25 mouse cellular contexts compared by ENCODE assay signal in the genomic region with DNA sequence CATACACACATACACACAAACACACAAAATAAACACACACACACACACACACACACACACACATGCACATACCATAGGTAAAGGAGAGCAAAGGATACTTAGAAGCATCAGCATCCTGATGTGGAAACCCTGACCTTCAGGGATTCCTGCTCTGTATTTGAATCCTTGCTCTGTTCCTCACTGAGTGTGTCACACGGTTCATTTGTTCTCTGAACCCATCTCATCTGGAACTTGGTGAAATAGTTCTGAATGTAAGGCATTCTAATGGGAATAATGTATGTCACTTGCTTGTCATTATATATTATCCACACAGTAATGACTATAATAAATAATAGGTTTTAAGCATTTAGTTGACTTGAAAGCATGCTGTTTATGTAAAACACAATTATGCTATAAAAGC.
A peak's percentile ranks its signal among the peaks of the same experiment; 100 is the strongest.
DNase-seq lines count a peak whose midpoint lies in the region; ATAC-seq and TF ChIP-seq lines count a peak whose summit lies in the region.
"Had no signal": no experiment of that assay in that cellular context is flagged by ENCODE, and none has a peak within 500 bp of the region (broad histone marks: within the 10 kb centered on the region; RNA-seq: fewer than 3 reads in every experiment).

No protein-coding gene starts in this region.

- H3K4me3 ChIP-seq in midbrain, embryonic 11.5 days (ENCODE audit: low read depth, low read length), result no peak overlapping the region
- no peak overlapping the region for H3K4me3 ChIP-seq in midbrain, embryonic 15.5 days
- no peak overlapping the region for H3K4me3 ChIP-seq in midbrain, embryonic 13.5 days (replicated peaks)
- no peak overlapping the region for H3K4me3 ChIP-seq in midbrain, embryonic 16.5 days (ENCODE audit: low read depth, low read length)
- H3K4me3 ChIP-seq: embryonic facial prominence, embryonic 10.5 days; embryonic facial prominence, embryonic 12.5 days; forebrain, embryonic 13.5 days; forebrain, embryonic 15.5 days had no signal

- peak; percentile 76 for ATAC-seq in midbrain, embryonic 11.5 days (ENCODE audit: low FRiP score)
- no peak for ATAC-seq in midbrain, embryonic 15.5 days (replicated peaks)
- ATAC-seq in midbrain, embryonic 13.5 days, result peak; percentile 63
- ATAC-seq in midbrain, embryonic 16.5 days, result no peak
- ATAC-seq: activated CD4-positive, CD25-positive, alpha-beta regulatory T cell, adult 4 months; CD4-positive, CD25-positive, alpha-beta regulatory T cell, adult 4 months; forebrain, embryonic 13.5 days; forebrain, embryonic 15.5 days; Patski had no signal

- no peak for DNase-seq in midbrain, embryonic 11.5 days (ENCODE audit: low spot score, missing footprints)
- peak; percentile 17 for DNase-seq in brain, embryonic 14.5 days (ENCODE audit: low read depth)
- DNase-seq in retina, postnatal 1 day, result peak; percentile 16
- no peak for DNase-seq in layer of hippocampus, adult 11-12 months (ENCODE audit: low spot score)
- DNase-seq: adrenal gland, adult 2 months; adrenal gland, postnatal 10 days; adrenal gland, postnatal 25 days; B cell, adult 2 months; cerebellum, adult 11-12 months; cerebellum, adult 2 months; cerebellum, adult 9-10 months; cerebellum, postnatal 10 days; cerebellum, postnatal 25 days had no signal

- no peak for TF ChIP-seq POLR2A in brain, embryonic 14.5 days (IDR thresholded peaks at IDR 0.05; ENCODE audit: borderline replicate concordance, extremely low read depth, insufficient read depth, insufficient read length, poor library complexity, severe bottlenecking)

- no peak overlapping the region for H3K27ac ChIP-seq in midbrain, embryonic 11.5 days (ENCODE audit: low read depth, low read length)
- no peak overlapping the region for H3K27ac ChIP-seq in midbrain, embryonic 15.5 days
- no peak overlapping the region for H3K27ac ChIP-seq in midbrain, embryonic 13.5 days
- H3K27ac ChIP-seq in midbrain, embryonic 16.5 days (ENCODE audit: low read length), result no peak overlapping the region
- H3K27ac ChIP-seq: embryonic facial prominence, embryonic 10.5 days; embryonic facial prominence, embryonic 12.5 days; forebrain, embryonic 13.5 days; forebrain, embryonic 15.5 days had no signal

- H3K36me3 ChIP-seq in midbrain, embryonic 11.5 days (ENCODE audit: control insufficient read depth, insufficient read depth, low read length), result no peaks in the 10 kb centered on the region
- no peaks in the 10 kb centered on the region for H3K36me3 ChIP-seq in midbrain, embryonic 15.5 days (replicated peaks)
- no peaks in the 10 kb centered on the region for H3K36me3 ChIP-seq in midbrain, embryonic 13.5 days
- no peaks in the 10 kb centered on the region for H3K36me3 ChIP-seq in midbrain, embryonic 16.5 days (ENCODE audit: control insufficient read depth, insufficient read depth, low read length)
- H3K36me3 ChIP-seq: embryonic facial prominence, embryonic 10.5 days; embryonic facial prominence, embryonic 12.5 days; forebrain, embryonic 15.5 days; G1E had no signal

- H3K4me2 ChIP-seq in midbrain, embryonic 11.5 days, result no peak overlapping the region
- no peak overlapping the region for H3K4me2 ChIP-seq in midbrain, embryonic 15.5 days
- no peak overlapping the region for H3K4me2 ChIP-seq in midbrain, embryonic 13.5 days (replicated peaks)
- H3K4me2 ChIP-seq in midbrain, embryonic 16.5 days (ENCODE audit: low read length), result no peak overlapping the region
- H3K4me2 ChIP-seq: embryonic facial prominence, embryonic 12.5 days; forebrain, embryonic 13.5 days; forebrain, embryonic 15.5 days had no signal

- no peak for TF ChIP-seq CTCF in brain, embryonic 14.5 days (IDR thresholded peaks at IDR 0.05; ENCODE audit: borderline replicate concordance, extremely low read depth, insufficient read depth, insufficient read length)

- no peaks in the 10 kb centered on the region for H3K27me3 ChIP-seq in midbrain, embryonic 11.5 days (ENCODE audit: control insufficient read depth, insufficient read depth, low read length)
- no peaks in the 10 kb centered on the region for H3K27me3 ChIP-seq in midbrain, embryonic 15.5 days (replicated peaks)
- no peaks in the 10 kb centered on the region for H3K27me3 ChIP-seq in midbrain, embryonic 13.5 days
- H3K27me3 ChIP-seq in midbrain, embryonic 16.5 days (ENCODE audit: control insufficient read depth, insufficient read depth, low read depth, low read length), result no peaks in the 10 kb centered on the region
- H3K27me3 ChIP-seq: CH12.LX; embryonic facial prominence, embryonic 12.5 days; forebrain, embryonic 13.5 days; forebrain, embryonic 15.5 days; Patski had no signal

- H3K9me3 ChIP-seq in midbrain, embryonic 11.5 days (ENCODE audit: control insufficient read depth, low read length), result no peaks in the 10 kb centered on the region
- no peaks in the 10 kb centered on the region for H3K9me3 ChIP-seq in midbrain, embryonic 15.5 days
- no peaks in the 10 kb centered on the region for H3K9me3 ChIP-seq in midbrain, embryonic 13.5 days
- no peaks in the 10 kb centered on the region for H3K9me3 ChIP-seq in midbrain, embryonic 16.5 days (replicated peaks; ENCODE audit: control insufficient read depth, low read length, poor library complexity, severe bottlenecking)
- H3K9me3 ChIP-seq: embryonic facial prominence, embryonic 10.5 days; embryonic facial prominence, embryonic 12.5 days; forebrain, embryonic 13.5 days; forebrain, embryonic 15.5 days; G1E had no signal

- H3K4me1 ChIP-seq in midbrain, embryonic 11.5 days (ENCODE audit: control insufficient read depth, insufficient read depth, low read length), result no peaks in the 10 kb centered on the region
- no peaks in the 10 kb centered on the region for H3K4me1 ChIP-seq in midbrain, embryonic 15.5 days
- H3K4me1 ChIP-seq in midbrain, embryonic 13.5 days (replicated peaks), result no peaks in the 10 kb centered on the region
- no peaks in the 10 kb centered on the region for H3K4me1 ChIP-seq in midbrain, embryonic 16.5 days (ENCODE audit: control insufficient read depth, insufficient read depth, low read length)
- H3K4me1 ChIP-seq: embryonic facial prominence, embryonic 10.5 days; embryonic facial prominence, embryonic 12.5 days; forebrain, embryonic 13.5 days; forebrain, embryonic 15.5 days had no signal

- no peak overlapping the region for H3K9ac ChIP-seq in midbrain, embryonic 11.5 days (ENCODE audit: low read length)
- no peak overlapping the region for H3K9ac ChIP-seq in midbrain, embryonic 15.5 days
- no peak overlapping the region for H3K9ac ChIP-seq in midbrain, embryonic 13.5 days (replicated peaks)
- H3K9ac ChIP-seq in midbrain, embryonic 16.5 days (ENCODE audit: low read depth, low read length), result no peak overlapping the region
- H3K9ac ChIP-seq: embryonic facial prominence, embryonic 12.5 days; forebrain, embryonic 13.5 days; forebrain, embryonic 15.5 days had no signal

- 45% methylated on average over 1 of the region's 1 CpGs for WGBS in midbrain, embryonic 11.5 days
- WGBS in midbrain, embryonic 15.5 days, result 30% methylated on average over 1 of the region's 1 CpGs
- WGBS in midbrain, embryonic 13.5 days, result 42% methylated on average over 1 of the region's 1 CpGs
- 37% methylated on average over 1 of the region's 1 CpGs for WGBS in midbrain, embryonic 16.5 days

Comparison
In these comparisons a context has a peak if more than half of its experiments do, and no peak if none do; other contexts are left out.
1. ATAC-seq: peak in midbrain, embryonic 11.5 days (single experiment) and midbrain, embryonic 13.5 days (single experiment); none in midbrain, embryonic 15.5 days (single experiment) and midbrain, embryonic 16.5 days (single experiment).
2. DNase-seq: peak in brain, embryonic 14.5 days (single experiment) and retina, postnatal 1 day (single experiment); none in midbrain, embryonic 11.5 days (single experiment) and layer of hippocampus, adult 11-12 months (single experiment).